Mouse (Mus musculus) megakaryocyte, embryonic 14.5 days (primary cell): Measurements from ENCODE around the gene Appbp2.

Experiments
- FLI1 ChIP-seq: IDR thresholded peaks from 2 replicates; pipeline ENCODE4 v1.6.1; 2012; ENCODE audit warnings: low read length, inconsistent platforms, mixed read lengths
- GATA1 ChIP-seq: IDR thresholded peaks from 3 replicates; pipeline ENCODE4 v1.6.1; 2012; ENCODE audit warnings: mixed read lengths, low read length, inconsistent platforms, borderline replicate concordance

GRCm38 (mm10) chr11:85258966-85259365 is 24.0 kb upstream of the Appbp2 start:
- TF ChIP-seq GATA1: no peak
- TF ChIP-seq FLI1: no peak
